9 mouse cellular contexts compared by ENCODE assay signal in genomic region chr11:114791891-114792411, GRCm38 (mm10). TPM values are rescaled to one million over a fixed set of nuclear protein-coding genes. Genes with fewer than 3 reads are reported as not detected.
DNase-seq lines count a peak whose midpoint lies in the region; ATAC-seq lines count a peak whose summit lies in the region.
"Had no signal": no experiment of that assay in that cellular context is flagged by ENCODE, and none has a peak within 500 bp of the region (broad histone marks: within the 10 kb centered on the region; RNA-seq: fewer than 3 reads in every experiment).

No protein-coding gene starts in this region.

- no peak overlapping the region for H3K27ac ChIP-seq in heart, embryonic 14.5 days (replicated peaks in 1 of 2; ENCODE audit: control insufficient read depth in 1 of 2, insufficient read depth in 1 of 2, low read depth in 2 of 2, low read length in 2 of 2)
- H3K27ac ChIP-seq in forebrain, embryonic 12.5 days = peak overlapping the region; percentile 61
- H3K27ac ChIP-seq in neural tube, embryonic 11.5 days (ENCODE audit: low read depth, low read length) = 0 out of 2 replicates have a peak overlapping the region, but pooled peaks have one; percentile 23

- under 1% methylated on average over 54 of the region's 59 CpGs for WGBS in heart, embryonic 14.5 days
- WGBS in forebrain, embryonic 12.5 days = under 1% methylated on average over 45 of the region's 59 CpGs
- under 1% methylated on average over 56 of the region's 59 CpGs for WGBS in neural tube, embryonic 11.5 days

- no peaks in the 10 kb centered on the region for H3K9me3 ChIP-seq in heart, embryonic 14.5 days (ENCODE audit: control insufficient read depth, low read length)
- no peaks in the 10 kb centered on the region for H3K9me3 ChIP-seq in forebrain, embryonic 12.5 days
- H3K9me3 ChIP-seq in neural tube, embryonic 11.5 days (ENCODE audit: control insufficient read depth, low read length) = no peaks in the 10 kb centered on the region

- H3K4me3 ChIP-seq in heart, embryonic 14.5 days (ENCODE audit: control insufficient read depth in 1 of 2, insufficient read depth in 1 of 2, low read depth in 1 of 2, low read length in 2 of 2) = peak overlapping the region; percentile 41 to 44
- H3K4me3 ChIP-seq in forebrain, embryonic 12.5 days (replicated peaks) = peak overlapping the region; percentile 50
- H3K4me3 ChIP-seq in neural tube, embryonic 11.5 days (ENCODE audit: low read depth, low read length) = peak overlapping the region; percentile 44

- DNase-seq in heart, postnatal 25 days (ENCODE audit: low spot score) = no peak
- peak; percentile 67 for DNase-seq in ZHBTc4 (ENCODE audit: low read depth, low spot score)
- peak; percentile 57 to 63 for DNase-seq in left cerebral cortex, postnatal 14 days (ENCODE audit: low spot score in 2 of 2)
- peak; percentile 71 for DNase-seq in neural tube, embryonic 11.5 days (ENCODE audit: low spot score)
- DNase-seq in urinary bladder, postnatal 25 days (ENCODE audit: low spot score) = no peak
- no peak for DNase-seq in lung, postnatal 14 days

- no peak for ATAC-seq in heart, embryonic 14.5 days (ENCODE audit: insufficient number of reproducible peaks, insufficient read depth, low FRiP score, low read depth)
- ATAC-seq in forebrain, embryonic 12.5 days (ENCODE audit: low FRiP score) = no peak
- ATAC-seq in neural tube, embryonic 11.5 days (ENCODE audit: insufficient read depth, low FRiP score, low TSS enrichment) = no peak
- ATAC-seq: Patski had no signal

- intact Hi-C loops in heart, postnatal 25 days (cut with DNase I) = no loop called here
- intact Hi-C loops in left cerebral cortex, postnatal 14 days (cut with DNase I) = no loop called here

- peak overlapping the region; percentile 81 for H3K4me2 ChIP-seq in heart, embryonic 14.5 days (ENCODE audit: low read length)
- peak overlapping the region; percentile 86 for H3K4me2 ChIP-seq in forebrain, embryonic 12.5 days
- peak overlapping the region; percentile 85 for H3K4me2 ChIP-seq in neural tube, embryonic 11.5 days (ENCODE audit: low read depth)

- peak overlapping the region; percentile 41 for H3K9ac ChIP-seq in heart, embryonic 14.5 days (ENCODE audit: low read length)
- H3K9ac ChIP-seq in forebrain, embryonic 12.5 days = peak overlapping the region; percentile 59
- H3K9ac ChIP-seq in neural tube, embryonic 11.5 days (ENCODE audit: low read length) = peak overlapping the region; percentile 50

- H3K36me3 ChIP-seq in heart, embryonic 14.5 days (ENCODE audit: control insufficient read depth, insufficient read depth, low read length) = no peaks in the 10 kb centered on the region
- H3K36me3 ChIP-seq in forebrain, embryonic 12.5 days (replicated peaks) = no peaks in the 10 kb centered on the region
- H3K36me3 ChIP-seq in neural tube, embryonic 11.5 days (ENCODE audit: control insufficient read depth, insufficient read depth, low read length) = no peaks in the 10 kb centered on the region

- H3K4me1 ChIP-seq in heart, embryonic 14.5 days (ENCODE audit: control insufficient read depth in 2 of 2, insufficient read depth in 2 of 2, low read length in 2 of 2) = peaks cover 5 to 9% of the 10 kb centered on the region in 2 experiments; a peak in 3 of 4 replicates
- H3K4me1 ChIP-seq in forebrain, embryonic 12.5 days = peaks cover 77% of the 10 kb centered on the region
- H3K4me1 ChIP-seq in neural tube, embryonic 11.5 days (ENCODE audit: control insufficient read depth, insufficient read depth, low read length) = peaks cover 45% of the 10 kb centered on the region

- peaks cover 82% of the 10 kb centered on the region for H3K27me3 ChIP-seq in heart, embryonic 14.5 days (ENCODE audit: control insufficient read depth, insufficient read depth, low read length)
- peaks cover 71% of the 10 kb centered on the region for H3K27me3 ChIP-seq in forebrain, embryonic 12.5 days
- peaks cover 47% of the 10 kb centered on the region for H3K27me3 ChIP-seq in neural tube, embryonic 11.5 days (ENCODE audit: control insufficient read depth, insufficient read depth, low read length)

RNA-seq across cellular contexts. Expression of gene Btbd17, which starts 3.8 kb away (rescaled TPM):
- polyA plus RNA-seq in heart, embryonic 14.5 days (2014; fragmentation: Nextera tagmentation; extraction: Ambion mirVana) = not detected in 2 replicates
- not detected for total RNA-seq in heart, postnatal 25 days (2021)
- polyA plus RNA-seq in forebrain, embryonic 12.5 days (2016; fragmentation: Nextera tagmentation; extraction: Ambion mirVana) = 41.6 and 44.8 TPM in 2 replicates
- 10 to 100 TPM; 38.4 to 38.6 TPM for total RNA-seq in left cerebral cortex, postnatal 14 days (2021)
- polyA plus RNA-seq in neural tube, embryonic 11.5 days (2014; fragmentation: Nextera tagmentation; extraction: Ambion mirVana) = 43.1 and 51.5 TPM in 2 replicates

RNA-seq across cellular contexts. Expression of gene Gpr142, which starts 6.8 kb away (rescaled TPM):
- not detected in 2 replicates for polyA plus RNA-seq in heart, embryonic 14.5 days (2014; fragmentation: Nextera tagmentation; extraction: Ambion mirVana)
- not detected for total RNA-seq in heart, postnatal 25 days (2021)
- polyA plus RNA-seq in forebrain, embryonic 12.5 days (2016; fragmentation: Nextera tagmentation; extraction: Ambion mirVana) = not detected in 2 replicates
- total RNA-seq in left cerebral cortex, postnatal 14 days (2021) = not detected
- not detected in 2 replicates for polyA plus RNA-seq in neural tube, embryonic 11.5 days (2014; fragmentation: Nextera tagmentation; extraction: Ambion mirVana)

RNA-seq across cellular contexts. Expression of gene Kif19a, which starts 26.8 kb away (rescaled TPM):
- polyA plus RNA-seq in heart, embryonic 14.5 days (2014; fragmentation: Nextera tagmentation; extraction: Ambion mirVana) = 0.16 and 0.28 TPM in 2 replicates
- total RNA-seq in heart, postnatal 25 days (2021) = under 1 TPM; 0.13 to 0.25 TPM
- polyA plus RNA-seq in forebrain, embryonic 12.5 days (2016; fragmentation: Nextera tagmentation; extraction: Ambion mirVana) = 0.80 and 1.4 TPM in 2 replicates
- total RNA-seq in left cerebral cortex, postnatal 14 days (2021) = 10 to 100 TPM in 1 of 2 experiments, 1 to 10 TPM in 1; 8.8 to 11.2 TPM
- 0.65 and 1.3 TPM in 2 replicates for polyA plus RNA-seq in neural tube, embryonic 11.5 days (2014; fragmentation: Nextera tagmentation; extraction: Ambion mirVana)

RNA-seq across cellular contexts. Expression of gene Gprc5c, which starts 59.0 kb away (rescaled TPM):
- 15.2 and 18.0 TPM in 2 replicates for polyA plus RNA-seq in heart, embryonic 14.5 days (2014; fragmentation: Nextera tagmentation; extraction: Ambion mirVana)
- total RNA-seq in heart, postnatal 25 days (2021) = 1 to 10 TPM; 6.4 to 9.7 TPM
- 8.4 and 10.8 TPM in 2 replicates for polyA plus RNA-seq in forebrain, embryonic 12.5 days (2016; fragmentation: Nextera tagmentation; extraction: Ambion mirVana)
- total RNA-seq in left cerebral cortex, postnatal 14 days (2021) = 1 to 10 TPM; 4.0 to 4.6 TPM
- 24.4 and 26.0 TPM in 2 replicates for polyA plus RNA-seq in neural tube, embryonic 11.5 days (2014; fragmentation: Nextera tagmentation; extraction: Ambion mirVana)

Comparison
In these comparisons a context has a peak if more than half of its experiments do, and no peak if none do; other contexts are left out.
1. H3K27ac ChIP-seq: peak in forebrain, embryonic 12.5 days (single experiment) and neural tube, embryonic 11.5 days (single experiment); none in heart, embryonic 14.5 days (0 of 2).
2. DNase-seq: peak in ZHBTc4 (single experiment), left cerebral cortex, postnatal 14 days (2 of 2) and neural tube, embryonic 11.5 days (single experiment); none in heart, postnatal 25 days (single experiment), urinary bladder, postnatal 25 days (single experiment) and lung, postnatal 14 days (single experiment).
3. RNA of gene Btbd17, which starts 3.8 kb away (polyA plus RNA-seq): 43.1 to 51.5 TPM in neural tube, embryonic 11.5 days and 41.6 to 44.8 TPM in forebrain, embryonic 12.5 days; not detected in heart, embryonic 14.5 days; every median in the first group is over 10 times any median in the second.
4. Peak in every context shown above with its lines, with median percentiles within 50 percentile points of each other: H3K4me2 ChIP-seq, H3K4me3 ChIP-seq and H3K9ac ChIP-seq.